Mouse (Mus musculus): ENCODE data around the gene Carmil1. TPM values are rescaled to one million over a fixed set of nuclear protein-coding genes. Genes with fewer than 3 reads are reported as not detected.

Gene Carmil1
- polyA plus RNA-seq, 1 experiment from 2014 or later = 22.0 TPM

DNA sequence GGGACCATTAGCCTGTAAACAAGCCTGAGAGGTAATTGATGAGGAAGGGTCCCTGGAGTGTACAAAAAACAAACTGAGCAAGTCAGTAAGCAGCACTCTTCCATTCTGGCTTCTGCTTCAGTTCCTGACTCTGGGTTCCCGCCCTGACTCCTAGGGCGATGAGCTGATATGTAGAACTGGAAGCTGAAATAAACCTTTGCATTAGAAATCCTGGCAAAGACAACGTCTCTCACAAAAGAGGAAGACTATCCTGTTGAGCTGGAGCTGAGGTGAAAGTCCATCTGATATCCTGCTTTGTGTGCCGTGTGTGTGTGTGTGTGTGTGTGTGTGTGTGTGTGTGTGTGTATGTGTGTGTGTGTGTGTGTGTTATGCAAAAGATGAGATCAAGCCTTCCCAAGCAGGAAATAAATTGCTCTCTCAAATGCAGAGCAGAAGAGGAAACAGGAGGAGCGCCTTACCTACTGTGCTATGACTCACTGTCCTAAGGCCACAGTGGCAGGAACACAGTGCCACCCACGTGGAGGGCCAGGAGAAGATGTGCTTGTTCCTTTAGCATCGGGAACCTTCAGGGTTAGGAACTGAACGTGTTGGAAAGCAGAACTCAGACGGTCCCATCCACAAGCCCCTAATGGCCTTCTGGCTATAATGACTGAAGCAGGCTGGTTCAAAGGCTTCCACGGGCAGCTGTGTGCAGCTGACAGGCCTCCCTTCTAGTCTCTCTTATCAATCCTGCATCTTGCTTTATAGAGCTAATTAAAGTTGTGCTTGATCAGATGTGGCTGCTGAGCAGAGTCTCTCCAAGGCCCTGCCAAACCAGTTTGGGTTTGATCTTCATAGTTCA lies 19.6 kb downstream of the Carmil1 start:
- H3K27me3 ChIP-seq = no peaks in the 10 kb centered on the region
- no peak for TF ChIP-seq CTCF (IDR thresholded peaks at IDR 0.05)
- ATAC-seq (no peak), DNase-seq (ENCODE audit: low read depth, low spot score) (no peak)
- POLR2A ChIA-PET = no interaction called here
- in situ Hi-C loops (cut with MboI; ENCODE audit: low pct_unique_long_range_greater_than_20kb) = no loop called here
- CTCF ChIA-PET = no interaction called here

DNA sequence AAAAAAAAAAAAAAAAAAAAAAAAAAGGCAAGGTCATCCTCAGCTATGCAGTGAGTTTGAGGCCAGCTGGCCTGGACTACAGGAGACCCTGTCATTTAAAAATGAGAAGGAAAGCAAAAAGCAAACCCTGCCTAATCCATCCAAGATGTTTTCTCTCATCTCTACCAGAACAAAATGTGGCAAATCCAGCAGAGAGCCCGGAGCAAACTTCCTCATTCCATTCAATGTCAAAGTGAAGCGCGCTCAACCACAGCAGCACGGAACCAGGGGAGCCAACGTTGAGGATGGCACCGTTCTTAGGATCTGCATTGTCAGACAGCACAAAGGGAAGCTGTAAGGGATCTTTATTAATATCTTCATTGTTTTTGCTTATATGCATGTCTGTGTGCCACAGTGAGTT lies 22.8 kb downstream of the Carmil1 start:
- H3K27me3 ChIP-seq = no peaks in the 10 kb centered on the region
- ChIA-PET CTCF (no interaction called here), POLR2A (no interaction called here)
- DNase-seq (ENCODE audit: low read depth, low spot score) = no peak
- TF ChIP-seq CTCF (IDR thresholded peaks at IDR 0.05) = no peak
- in situ Hi-C loops (cut with MboI; ENCODE audit: low pct_unique_long_range_greater_than_20kb) = no loop called here
- ATAC-seq = no peak

GRCm38 (mm10) chr13:24253989-24254388 lies 26.6 kb downstream of the Carmil1 start:
- in situ Hi-C loops (cut with MboI; ENCODE audit: low pct_unique_long_range_greater_than_20kb) = no loop called here
- TF ChIP-seq CTCF (IDR thresholded peaks at IDR 0.05) = peak; percentile 72
- ATAC-seq (peak; percentile 57), DNase-seq (ENCODE audit: low read depth, low spot score) (no peak)
- ChIA-PET CTCF (interaction anchor here (1.1 to 2.1 kb wide), 5 partner anchors 9 to 150 kb away, joined by 3 to 9 read pairs (median 8); no protein-coding TSS in a partner anchor), POLR2A (no interaction called here)
- H3K27me3 ChIP-seq = no peaks in the 10 kb centered on the region

DNA sequence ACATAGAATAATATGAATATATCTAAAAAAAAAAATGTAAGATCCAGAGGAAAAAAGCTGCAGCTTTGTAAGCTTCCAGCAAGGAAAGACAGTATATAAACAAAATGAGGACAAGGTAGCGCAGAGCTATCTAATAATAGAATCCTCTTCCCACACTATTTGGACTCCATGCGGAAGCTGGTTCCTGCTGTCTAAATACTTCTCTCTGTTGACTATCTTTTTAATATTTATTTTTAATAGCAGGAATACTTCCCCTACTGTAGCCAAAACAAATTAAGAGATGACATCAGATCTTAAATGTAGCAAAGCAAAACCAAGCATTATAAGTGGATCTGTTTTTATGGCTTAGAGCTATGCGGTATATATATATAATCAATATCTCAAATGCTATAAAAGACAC lies 27.0 kb downstream of the Carmil1 start:
- H3K27me3 ChIP-seq = no peaks in the 10 kb centered on the region
- DNase-seq (ENCODE audit: low read depth, low spot score) (no peak), ATAC-seq (no peak)
- ChIA-PET CTCF (interaction anchor here (0.7 to 2.1 kb wide), 6 partner anchors 10 to 201 kb away, joined by 3 to 9 read pairs (median 6); no protein-coding TSS in a partner anchor), POLR2A (no interaction called here)
- no peak for TF ChIP-seq CTCF (IDR thresholded peaks at IDR 0.05)
- in situ Hi-C loops (cut with MboI; ENCODE audit: low pct_unique_long_range_greater_than_20kb) = no loop called here

GRCm38 (mm10) chr13:24251236-24251635 lies 29.4 kb downstream of the Carmil1 start:
- in situ Hi-C loops (cut with MboI; ENCODE audit: low pct_unique_long_range_greater_than_20kb) = no loop called here
- TF ChIP-seq CTCF (IDR thresholded peaks at IDR 0.05) = no peak
- no peak for DNase-seq (ENCODE audit: low read depth, low spot score)
- ATAC-seq = no peak
- ChIA-PET CTCF (no interaction called here), POLR2A (no interaction called here)
- H3K27me3 ChIP-seq = no peaks in the 10 kb centered on the region

GRCm38 (mm10) chr13:24247928-24248327 lies 32.7 kb downstream of the Carmil1 start:
- ChIA-PET CTCF (interaction anchor here (1.2 kb wide), 1 partner anchor 10 kb away, joined by 3 read pairs; no protein-coding TSS in a partner anchor), POLR2A (no interaction called here)
- H3K27me3 ChIP-seq = no peaks in the 10 kb centered on the region
- no peak for DNase-seq (ENCODE audit: low read depth, low spot score)
- ATAC-seq = no peak
- in situ Hi-C loops (cut with MboI; ENCODE audit: low pct_unique_long_range_greater_than_20kb) = no loop called here
- no peak for TF ChIP-seq CTCF (IDR thresholded peaks at IDR 0.05)

GRCm38 (mm10) chr13:24247441-24247840 lies 33.2 kb downstream of the Carmil1 start:
- no peak for TF ChIP-seq CTCF (IDR thresholded peaks at IDR 0.05)

GRCm38 (mm10) chr13:24246266-24246665 lies 34.3 kb downstream of the Carmil1 start:
- H3K27me3 ChIP-seq = no peaks in the 10 kb centered on the region
- ChIA-PET POLR2A (no interaction called here), CTCF (no interaction called here)
- DNase-seq (ENCODE audit: low read depth, low spot score) (no peak), ATAC-seq (no peak)
- no peak for TF ChIP-seq CTCF (IDR thresholded peaks at IDR 0.05)
- in situ Hi-C loops (cut with MboI; ENCODE audit: low pct_unique_long_range_greater_than_20kb) = no loop called here

More at GRCm38 (mm10) chr13:24247441-24247840, 33.2 kb downstream of the Carmil1 start:
- ChIA-PET POLR2A (no interaction called here), CTCF (no interaction called here)
- ATAC-seq = no peak
- DNase-seq (ENCODE audit: low read depth, low spot score) = no peak
- in situ Hi-C loops (cut with MboI; ENCODE audit: low pct_unique_long_range_greater_than_20kb) = no loop called here
- H3K27me3 ChIP-seq = no peaks in the 10 kb centered on the region

GRCm38 (mm10) chr13:24244613-24245012 lies 36.0 kb downstream of the Carmil1 start:
- no peaks in the 10 kb centered on the region for H3K27me3 ChIP-seq
- ChIA-PET POLR2A (no interaction called here), CTCF (no interaction called here)
- in situ Hi-C loops (cut with MboI; ENCODE audit: low pct_unique_long_range_greater_than_20kb) = no loop called here
- TF ChIP-seq CTCF (IDR thresholded peaks at IDR 0.05) = no peak
- no peak for ATAC-seq
- no peak for DNase-seq (ENCODE audit: low read depth, low spot score)

DNA sequence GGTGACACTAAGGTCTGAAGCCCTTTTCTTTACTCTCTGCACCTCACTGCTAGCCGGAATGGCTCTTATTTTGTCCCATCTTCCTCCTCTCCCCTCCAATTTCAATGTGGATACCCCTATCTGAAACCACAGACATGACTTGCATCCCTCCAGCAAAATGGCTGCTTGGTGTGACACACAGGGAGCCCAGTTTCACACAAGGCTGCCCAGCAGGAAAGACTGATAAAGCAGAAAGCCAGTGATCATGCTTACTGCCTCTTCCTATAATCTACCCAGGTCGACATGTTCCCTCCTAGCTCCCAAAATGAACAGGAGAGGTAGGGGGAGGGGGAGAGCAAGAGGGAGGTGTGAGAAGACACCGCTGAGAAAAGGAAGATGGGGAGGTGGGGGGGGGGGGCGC lies 36.6 kb downstream of the Carmil1 start:
- in situ Hi-C loops (cut with MboI; ENCODE audit: low pct_unique_long_range_greater_than_20kb) = no loop called here
- ChIA-PET CTCF (interaction anchor here (1.6 kb wide), 1 partner anchor 10 kb away, joined by 3 read pairs; no protein-coding TSS in a partner anchor), POLR2A (no interaction called here)
- no peaks in the 10 kb centered on the region for H3K27me3 ChIP-seq
- no peak for ATAC-seq
- no peak for DNase-seq (ENCODE audit: low read depth, low spot score)
- no peak for TF ChIP-seq CTCF (IDR thresholded peaks at IDR 0.05)

GRCm38 (mm10) chr13:24242429-24243106 lies 38.0 kb downstream of the Carmil1 start:
- DNase-seq (ENCODE audit: low read depth, low spot score) (no peak), ATAC-seq (no peak)
- no peak for TF ChIP-seq CTCF (IDR thresholded peaks at IDR 0.05)
- H3K27me3 ChIP-seq = no peaks in the 10 kb centered on the region
- in situ Hi-C loops (cut with MboI; ENCODE audit: low pct_unique_long_range_greater_than_20kb) = no loop called here
- POLR2A ChIA-PET = interaction anchor here (0.5 kb wide), 1 partner anchor 17 kb away, joined by 3 read pairs; no protein-coding TSS in a partner anchor
- CTCF ChIA-PET = interaction anchor here (1.6 kb wide), 1 partner anchor 8 kb away, joined by 3 read pairs; no protein-coding TSS in a partner anchor
